Mouse (Mus musculus): ENCODE data around the gene Scgb2b24. TPM values are rescaled to one million over a fixed set of nuclear protein-coding genes. Genes with fewer than 3 reads are reported as not detected.

The Scgb2b24 gene
- polyA plus RNA-seq (2015; fragmentation: Nextera tagmentation; extraction: Ambion mirVana), result not detected in 2 replicates

GRCm38 (mm10) chr7:33739212-33739611 lies at the start of gene Scgb2b24:
Gene Scgb2b24 (minus strand): TSS chr7:33739312.

DNA sequence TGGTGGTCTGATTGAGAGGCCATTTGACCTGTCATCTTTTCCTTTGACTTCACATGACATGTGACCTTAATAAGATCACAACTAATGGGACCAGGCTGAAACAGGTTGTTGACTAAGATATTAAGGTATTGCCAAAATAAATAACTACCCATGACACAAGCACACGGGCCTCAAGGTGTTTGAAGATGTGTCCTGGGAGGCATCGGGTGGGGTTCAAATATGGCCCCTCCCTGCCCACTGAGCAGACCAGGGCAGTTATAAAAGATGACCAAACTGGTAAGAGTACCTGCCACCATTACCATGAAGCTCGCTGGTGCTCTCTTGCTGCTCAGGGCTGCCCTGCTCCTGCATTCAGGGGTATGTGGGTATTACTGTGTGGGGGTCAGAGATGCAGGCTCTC lies 4.4 kb upstream of the Scgb2b24 start, which contains the start of gene Scgb1b24:
Scgb1b24 (plus strand) TSS at position 301 of the 400 bp plus-strand sequence.

Other genes starting within 250 kb of the Scgb2b24 start
- gene Scgb2b21, start 218.9 kb downstream of the Scgb2b24 start, polyA plus RNA-seq (2015; fragmentation: Nextera tagmentation; extraction: Ambion mirVana), result not detected in 2 replicates
- not detected in 2 replicates for gene Scgb1b24, start 4.5 kb upstream of the Scgb2b24 start, polyA plus RNA-seq (2015; fragmentation: Nextera tagmentation; extraction: Ambion mirVana)
- not detected in 2 replicates for gene Scgb2b26, start 205.7 kb upstream of the Scgb2b24 start, polyA plus RNA-seq (2015; fragmentation: Nextera tagmentation; extraction: Ambion mirVana)